Mouse (Mus musculus) testis, adult 2 months (tissue): ENCODE data around the gene Hoxd4.

Source experiments
- CTCF ChIP-seq: fragments of 200-500 bp; IDR thresholded peaks from 2 replicates; pipeline ENCODE4 v1.5.1; 2012; ENCODE audit warnings: low read depth, mild to moderate bottlenecking, inconsistent platforms, low read length, moderate library complexity; ENCODE audit not compliant: control insufficient read depth, insufficient read depth, insufficient replicate concordance
- POLR2A ChIP-seq: fragments of 200-500 bp; IDR thresholded peaks from 2 replicates; pipeline ENCODE4 v1.6.1; 2012; ENCODE audit warnings: low read depth, mild to moderate bottlenecking, inconsistent platforms, low read length, moderate library complexity; ENCODE audit not compliant: control insufficient read depth

DNA sequence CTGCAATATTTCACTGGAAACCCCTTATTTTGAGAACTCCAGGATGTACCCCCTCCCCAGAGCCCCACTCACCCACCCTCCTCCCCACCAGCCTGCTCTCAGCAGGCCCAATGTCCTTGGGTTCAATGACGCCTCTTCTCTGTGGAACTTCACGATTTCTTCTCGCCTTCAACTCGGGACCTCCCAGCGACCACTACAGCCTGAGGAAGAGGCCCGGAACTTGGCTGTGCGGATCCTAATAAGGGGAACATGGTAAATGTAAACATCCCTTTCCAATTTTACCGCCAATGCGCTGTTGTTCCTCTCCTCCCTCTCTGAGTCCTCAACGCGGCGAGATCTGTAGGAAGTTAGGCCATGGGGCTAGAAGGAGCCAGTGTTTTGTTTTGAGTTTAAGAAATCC is 27.6 kb upstream of the Hoxd4 start:
- TF ChIP-seq POLR2A: no peak
- TF ChIP-seq CTCF: no peak
